Mouse (Mus musculus) embryonic facial prominence, embryonic 15.5 days (tissue): ENCODE measurements around the gene Hdhd5. TPM values are rescaled to one million over a fixed set of nuclear protein-coding genes. Genes with fewer than 3 reads are reported as not detected.

ENCODE experiments used
- ATAC-seq: fragments of 200-750 bp; cut with Nextera tagmentation; 2 replicates; pipeline ENCODE4 v1.8.0; 2017; ENCODE audit warnings: low read depth, moderate TSS enrichment; ENCODE audit not compliant: insufficient number of reproducible peaks, low FRiP score, low TSS enrichment
- H3K27ac ChIP-seq: fragments of 300-500 bp; sonication (generic); replicated peaks from 2 replicates; pipeline ENCODE4 v1.5.1; 2015; ENCODE audit warnings: mild to moderate bottlenecking, inconsistent platforms
- H3K27me3 ChIP-seq: fragments of 300-500 bp; sonication (generic); 2 replicates; pipeline ENCODE4 v1.6.1; 2015; ENCODE audit warnings: inconsistent platforms
- H3K36me3 ChIP-seq: fragments of 300-500 bp; sonication (generic); 2 replicates; pipeline ENCODE4 v1.6.1; 2015; ENCODE audit warnings: mild to moderate bottlenecking, inconsistent platforms
- H3K4me1 ChIP-seq: fragments of 300-500 bp; sonication (generic); 2 replicates; pipeline ENCODE4 v1.6.1; 2015; ENCODE audit warnings: inconsistent platforms
- H3K4me2 ChIP-seq: fragments of 300-500 bp; sonication (generic); replicated peaks from 2 replicates; pipeline ENCODE4 v1.6.1; 2015; ENCODE audit warnings: mild to moderate bottlenecking, inconsistent platforms
- H3K4me3 ChIP-seq: fragments of 300-500 bp; sonication (generic); replicated peaks from 2 replicates; pipeline ENCODE4 v1.5.1; 2015; ENCODE audit warnings: mild to moderate bottlenecking, inconsistent platforms
- H3K9ac ChIP-seq: fragments of 300-500 bp; sonication (generic); 2 replicates; pipeline ENCODE4 v1.6.1; 2015; ENCODE audit warnings: inconsistent platforms
- H3K9me3 ChIP-seq: fragments of 300-500 bp; sonication (generic); replicated peaks from 2 replicates; pipeline ENCODE4 v1.6.1; 2016; ENCODE audit warnings: inconsistent platforms
- WGBS: fragments of 180-500 bp; shearing (Covaris S2); methylation state at CpG from one replicate; pipeline ENCODE4 v1.1.7; 2015; 5-methylcytosine and 5-hydroxymethylcytosine counted together
- polyA plus RNA-seq: library from polyadenylated mRNA; unstranded; fragments of >200 nt; fragmentation: Nextera tagmentation; extraction: Ambion mirVana; gene quantifications from 2 replicates; pipeline ENCODE4 v1.2.1, GENCODE M21; 2015

Hdhd5 gene
- polyA plus RNA-seq, 1 experiment from 2014 or later, result 18.0 TPM

DNA sequence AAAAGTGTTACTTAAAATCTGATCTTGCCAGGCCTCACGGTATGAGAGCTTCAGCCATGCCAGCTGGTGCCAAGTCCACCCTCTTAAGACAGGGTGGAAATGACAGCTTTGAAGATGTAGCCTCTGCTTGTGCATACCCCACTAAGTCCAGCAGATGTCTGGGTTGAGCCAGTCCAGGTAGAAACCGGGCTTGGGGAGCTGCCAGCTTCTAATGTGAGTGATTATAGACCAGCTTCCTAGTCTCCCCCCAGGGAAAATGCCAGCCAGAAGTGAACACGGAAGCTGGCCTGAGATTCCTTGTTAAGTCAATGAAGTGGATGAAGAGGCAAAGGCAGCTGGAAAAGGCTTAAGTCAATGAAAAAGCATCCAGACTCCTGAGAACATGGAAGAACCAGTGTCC, 34.6 kb downstream of the Hdhd5 start:
- H3K27ac ChIP-seq, result no peak overlapping the region
- H3K27me3 ChIP-seq, result peaks cover 18% of the 10 kb centered on the region
- H3K4me2 ChIP-seq, result no peak overlapping the region
- no peaks in the 10 kb centered on the region for H3K9me3 ChIP-seq
- H3K9ac ChIP-seq, result no peak overlapping the region
- H3K4me1 ChIP-seq, result peaks cover 25% of the 10 kb centered on the region
- 48% methylated on average over 3 of the region's 3 CpGs for WGBS
- no peak for ATAC-seq
- no peak overlapping the region for H3K4me3 ChIP-seq
- no peaks in the 10 kb centered on the region for H3K36me3 ChIP-seq

DNA sequence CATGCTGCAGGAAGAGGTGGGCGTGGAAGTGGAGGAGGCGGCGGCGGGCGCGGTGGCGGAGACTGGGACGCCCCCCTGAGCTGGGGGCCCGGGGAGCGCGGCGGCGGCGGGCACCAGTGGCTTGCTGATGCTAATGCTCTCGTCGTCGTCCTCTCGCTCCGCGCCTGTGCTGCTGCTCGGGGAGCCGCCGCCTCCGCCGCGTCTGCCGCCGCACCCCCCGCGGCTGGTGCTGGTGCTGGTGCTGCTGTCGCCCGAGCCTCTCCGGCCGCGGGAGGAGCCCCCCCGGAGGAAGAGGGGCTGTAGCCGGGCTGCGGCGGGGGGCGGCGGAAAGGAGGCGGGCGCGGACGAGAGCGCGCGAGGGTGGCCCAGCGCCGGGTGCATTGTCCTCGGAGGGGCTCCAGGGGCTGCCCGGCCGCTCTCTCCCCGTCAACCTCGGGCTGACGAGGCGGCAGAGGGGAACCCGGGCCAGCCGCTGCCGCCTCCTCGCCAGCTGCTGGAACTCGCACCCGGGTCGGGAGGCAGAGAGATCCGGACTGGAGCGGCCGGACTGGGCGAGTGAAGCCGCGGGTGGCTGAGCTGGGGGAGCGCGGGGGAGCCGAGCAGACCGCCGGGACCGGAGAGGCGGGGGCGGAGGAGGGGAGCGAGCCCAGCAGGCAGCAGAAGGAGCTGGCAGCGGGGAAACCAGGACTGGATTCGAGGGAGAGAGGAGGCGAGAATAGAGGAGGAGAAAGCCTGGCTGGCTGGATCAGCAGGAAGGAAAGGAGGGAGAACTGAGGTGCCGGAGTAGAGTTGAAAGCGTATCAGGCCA, 37.5 kb downstream of the Hdhd5 start, which contains the start of gene Tmem121b:
TSS of gene Tmem121b (minus strand) at position 434 of the 808 bp plus-strand sequence.
- H3K9ac ChIP-seq, result peak within 1 kb of the TSS; percentile 24
- peak within 1 kb of the TSS; percentile 62 for H3K4me3 ChIP-seq
- ATAC-seq, result peak; percentile 48; the same call in 1 of the 2 replicates
- H3K4me2 ChIP-seq, result peak within 1 kb of the TSS; percentile 96
- peaks cover 25% of the 10 kb centered on the region for H3K4me1 ChIP-seq
- 1% methylated on average over 46 of the region's 84 CpGs for WGBS
- H3K27me3 ChIP-seq, result peaks cover 25% of the 10 kb centered on the region
- no peaks in the 10 kb centered on the region for H3K9me3 ChIP-seq
- no peaks in the 10 kb centered on the region for H3K36me3 ChIP-seq
- H3K27ac ChIP-seq, result no peak within 1 kb of the TSS

DNA sequence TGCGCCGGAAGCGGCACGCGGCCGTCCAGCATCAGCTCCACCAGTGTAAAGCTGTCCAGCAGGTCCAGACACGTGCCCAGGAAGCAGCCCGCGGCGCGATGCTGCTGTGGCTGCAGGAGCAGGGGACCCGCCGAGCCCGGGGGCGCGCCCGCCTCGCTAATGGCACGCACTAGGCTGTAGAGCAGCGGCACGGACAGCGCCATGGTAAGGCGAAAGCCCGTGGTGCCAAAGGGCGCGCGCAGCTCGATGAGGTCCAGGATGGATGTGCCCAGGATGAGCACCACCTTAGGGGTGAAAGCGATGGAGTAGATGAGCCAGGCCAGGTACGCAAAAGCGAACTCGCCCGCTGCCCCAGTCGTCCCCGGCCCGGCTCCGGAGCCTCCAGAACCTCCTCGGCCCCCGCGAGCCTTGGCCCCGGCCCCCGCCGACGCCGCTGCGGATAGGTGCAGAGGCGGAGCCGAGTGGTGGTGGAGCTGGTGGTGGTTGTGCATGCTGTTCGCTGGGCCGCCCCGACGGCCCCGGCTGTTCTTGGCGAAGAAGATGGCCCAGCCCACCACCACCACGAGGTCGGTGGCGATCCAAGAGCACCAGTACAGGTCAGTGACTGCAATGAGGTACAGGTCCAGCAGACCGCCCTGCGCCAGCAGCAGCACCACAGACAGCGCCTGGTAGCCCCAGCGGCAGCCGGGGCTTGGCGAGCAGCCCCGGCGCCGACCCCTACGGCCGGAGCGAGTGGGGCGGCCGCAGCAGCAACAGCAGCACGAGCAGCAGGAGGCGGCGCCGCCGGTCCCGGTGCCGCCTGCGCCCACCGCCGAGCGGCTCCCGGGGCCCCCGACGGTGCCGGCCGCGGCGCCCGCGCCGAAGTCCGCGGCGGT, 38.4 kb downstream of the Hdhd5 start:
- Histone ChIP-seq H3K27me3 (peaks cover 25% of the 10 kb centered on the region), H3K27ac (no peak overlapping the region), H3K4me1 (peaks cover 25% of the 10 kb centered on the region), H3K4me3 (peak overlapping the region; percentile 62), H3K4me2 (peak overlapping the region; percentile 96), H3K9ac (peak overlapping the region; percentile 24; the same call in 1 of the 2 replicates), H3K36me3 (no peaks in the 10 kb centered on the region), H3K9me3 (no peaks in the 10 kb centered on the region)
- WGBS, result under 1% methylated on average over 94 of the region's 95 CpGs
- no peak for ATAC-seq

DNA sequence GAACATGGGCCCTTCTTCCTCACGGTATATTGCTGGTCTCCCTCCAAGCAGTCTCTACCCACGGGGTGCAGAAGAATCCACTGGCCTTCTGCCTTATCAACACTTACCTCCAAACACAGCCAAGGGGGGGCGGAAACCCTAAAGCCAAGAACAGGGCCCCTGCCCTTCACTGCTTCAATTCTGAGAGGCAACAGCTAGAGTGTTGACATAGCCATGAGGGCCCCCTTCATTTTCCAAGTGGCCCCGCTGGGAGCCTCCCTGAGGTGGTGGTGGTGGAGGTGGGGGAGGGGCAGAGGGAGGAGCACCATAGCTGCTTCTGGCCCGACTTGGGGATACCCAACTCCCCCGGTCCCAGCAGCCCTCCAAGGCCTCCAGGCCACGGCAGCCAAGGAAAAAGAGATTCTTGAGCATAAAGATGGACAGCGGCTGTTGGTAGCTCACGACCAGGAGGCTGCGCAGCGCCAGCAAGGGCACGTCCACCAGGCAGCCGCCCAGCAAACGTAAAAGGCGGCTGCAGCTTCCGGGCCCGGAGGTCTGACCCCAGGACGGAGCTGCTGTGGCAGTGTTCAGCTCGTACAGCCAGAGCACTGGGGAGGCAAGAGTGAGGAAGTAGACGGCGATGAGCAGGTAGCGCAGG, 39.1 kb downstream of the Hdhd5 start:
- Histone ChIP-seq H3K4me3 (peak overlapping the region; percentile 62), H3K36me3 (no peaks in the 10 kb centered on the region), H3K4me1 (peaks cover 25% of the 10 kb centered on the region), H3K9ac (no peak overlapping the region), H3K27me3 (peaks cover 25% of the 10 kb centered on the region), H3K27ac (no peak overlapping the region), H3K4me2 (peak overlapping the region; percentile 96), H3K9me3 (no peaks in the 10 kb centered on the region)
- 11% methylated on average over 22 of the region's 22 CpGs for WGBS
- ATAC-seq, result no peak

DNA sequence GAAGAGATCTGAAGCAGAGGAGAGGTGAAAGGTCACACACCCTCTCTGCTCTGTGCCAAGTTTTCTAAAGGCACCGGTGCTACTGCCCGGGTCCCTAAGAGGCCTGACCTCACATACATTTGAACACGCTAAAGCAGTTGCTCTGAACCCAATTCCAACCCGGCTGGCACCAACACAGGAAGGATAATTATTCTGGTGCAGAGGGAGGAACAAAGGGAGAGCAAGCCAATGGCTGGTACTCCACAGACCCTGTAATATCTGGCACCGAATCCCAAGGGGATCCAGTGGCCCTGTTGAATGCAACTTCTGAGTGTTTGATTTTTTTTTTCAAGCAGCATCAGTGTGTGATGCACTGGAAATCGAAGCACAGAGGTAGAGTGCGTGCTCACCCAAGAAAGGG, 40.1 kb downstream of the Hdhd5 start:
- Histone ChIP-seq H3K36me3 (no peaks in the 10 kb centered on the region), H3K4me3 (no peak overlapping the region), H3K9ac (no peak overlapping the region), H3K4me2 (no peak overlapping the region), H3K4me1 (peaks cover 25% of the 10 kb centered on the region), H3K27ac (no peak overlapping the region), H3K9me3 (no peaks in the 10 kb centered on the region), H3K27me3 (peaks cover 25% of the 10 kb centered on the region)
- no peak for ATAC-seq
- 58% methylated on average over 7 of the region's 7 CpGs for WGBS

DNA sequence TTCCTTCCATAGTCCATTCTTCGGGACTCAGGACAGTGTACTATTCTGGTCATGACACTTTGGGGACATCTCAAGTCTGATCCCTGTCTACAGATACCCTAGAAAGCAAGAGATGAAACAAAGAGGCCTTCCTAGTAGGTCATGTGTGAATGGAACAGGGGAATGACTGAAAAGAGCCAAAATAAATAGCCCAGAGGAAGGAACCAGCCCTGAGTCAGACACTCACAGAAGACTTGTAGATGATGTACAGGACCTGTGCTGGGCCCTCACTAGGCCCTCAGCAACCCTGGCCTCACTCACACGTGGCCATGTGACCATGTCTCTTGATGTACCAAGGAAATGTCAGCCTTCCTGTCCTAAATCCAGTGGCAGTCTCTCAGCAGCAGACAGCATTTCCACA, 41.7 kb downstream of the Hdhd5 start:
- Histone ChIP-seq H3K4me2 (no peak overlapping the region), H3K4me1 (peaks cover 25% of the 10 kb centered on the region), H3K36me3 (no peaks in the 10 kb centered on the region), H3K9ac (no peak overlapping the region), H3K27me3 (peaks cover 25% of the 10 kb centered on the region), H3K4me3 (no peak overlapping the region), H3K9me3 (no peaks in the 10 kb centered on the region), H3K27ac (no peak overlapping the region)
- ATAC-seq, result no peak
- WGBS, result 57% methylated on average over 2 of the region's 2 CpGs

DNA sequence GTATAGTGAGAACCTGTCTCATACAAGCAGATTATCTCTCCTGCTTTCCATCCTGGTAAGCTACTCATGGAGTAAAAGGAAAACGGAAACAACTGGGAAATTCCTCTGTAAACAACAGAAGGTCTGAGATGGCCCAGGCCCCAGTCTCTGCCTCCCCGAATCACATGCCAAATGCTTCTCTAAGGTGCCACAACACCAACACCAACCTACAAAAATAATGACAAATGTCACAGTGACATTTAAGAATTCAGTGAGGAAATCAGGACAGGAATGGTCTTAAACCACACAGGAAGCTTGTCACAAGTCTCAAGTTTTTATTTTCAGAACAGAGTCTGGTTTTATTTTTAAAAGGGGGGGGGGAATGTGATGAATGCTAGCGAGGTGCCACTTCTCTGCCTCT, 42.5 kb downstream of the Hdhd5 start:
- Histone ChIP-seq H3K9me3 (no peaks in the 10 kb centered on the region), H3K36me3 (no peaks in the 10 kb centered on the region), H3K27me3 (peaks cover 25% of the 10 kb centered on the region), H3K9ac (no peak overlapping the region), H3K27ac (no peak overlapping the region), H3K4me1 (peaks cover 18% of the 10 kb centered on the region), H3K4me2 (no peak overlapping the region), H3K4me3 (no peak overlapping the region)
- WGBS, result 69% methylated on average over 3 of the region's 3 CpGs
- ATAC-seq, result no peak

DNA sequence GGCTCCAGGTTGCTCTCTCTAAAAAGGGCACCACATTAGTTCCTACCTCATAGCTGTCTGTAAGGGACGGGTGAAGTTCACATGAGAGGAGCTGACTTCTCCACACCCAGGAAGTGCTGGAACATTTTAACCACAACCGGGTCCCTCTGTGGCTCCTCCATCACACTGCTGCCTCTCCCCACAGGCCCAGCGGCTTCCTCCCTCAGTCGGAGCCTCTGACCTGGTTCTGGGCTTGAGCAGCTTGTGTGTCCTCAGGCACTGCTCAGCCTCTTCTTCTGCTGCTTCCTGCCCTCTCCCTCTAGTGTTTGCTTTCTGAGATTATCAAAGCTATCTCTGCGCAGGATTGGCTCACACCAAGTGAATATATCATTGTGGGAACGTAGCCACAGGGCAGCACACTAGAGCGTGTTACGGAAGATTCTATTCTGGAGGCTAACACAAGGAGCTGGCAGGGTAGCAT, 45.0 kb downstream of the Hdhd5 start:
- no peaks in the 10 kb centered on the region for H3K9me3 ChIP-seq
- no peak overlapping the region for H3K4me3 ChIP-seq
- H3K4me2 ChIP-seq, result no peak overlapping the region
- WGBS, result 45% methylated on average over 8 of the region's 8 CpGs
- H3K4me1 ChIP-seq, result peaks cover 9% of the 10 kb centered on the region; the same call in 1 of the 2 replicates
- no peak overlapping the region for H3K27ac ChIP-seq
- H3K36me3 ChIP-seq, result peaks cover 10% of the 10 kb centered on the region
- ATAC-seq, result no peak
- peaks cover 3% of the 10 kb centered on the region; the same call in 1 of the 2 replicates for H3K27me3 ChIP-seq
- no peak overlapping the region for H3K9ac ChIP-seq

DNA sequence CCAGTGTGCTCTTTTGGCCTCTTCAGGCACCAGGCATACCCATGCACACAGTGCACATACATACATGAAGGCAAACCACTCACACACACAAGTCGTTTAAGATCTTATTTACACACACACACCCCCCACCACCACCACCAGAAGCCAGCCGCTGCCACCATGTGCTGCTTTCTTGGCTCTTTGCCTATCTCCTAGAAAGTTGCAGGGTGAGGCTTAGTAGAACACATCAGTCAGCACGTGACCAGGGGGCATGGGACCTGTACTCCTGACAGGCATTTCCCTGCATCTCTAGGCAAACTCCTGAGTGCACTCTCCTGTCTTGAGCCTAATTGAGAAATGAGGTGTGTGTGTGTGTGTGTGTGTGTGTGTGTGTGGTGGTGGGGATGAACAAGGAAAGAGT, 46.1 kb downstream of the Hdhd5 start:
- Histone ChIP-seq H3K27me3 (no peaks in the 10 kb centered on the region), H3K4me3 (no peak overlapping the region), H3K4me1 (peaks cover 9% of the 10 kb centered on the region; the same call in 1 of the 2 replicates), H3K9ac (no peak overlapping the region), H3K9me3 (no peaks in the 10 kb centered on the region), H3K36me3 (peaks cover 15% of the 10 kb centered on the region), H3K27ac (no peak overlapping the region), H3K4me2 (no peak overlapping the region)
- ATAC-seq, result no peak
- WGBS, result 69% methylated on average over 3 of the region's 3 CpGs

DNA sequence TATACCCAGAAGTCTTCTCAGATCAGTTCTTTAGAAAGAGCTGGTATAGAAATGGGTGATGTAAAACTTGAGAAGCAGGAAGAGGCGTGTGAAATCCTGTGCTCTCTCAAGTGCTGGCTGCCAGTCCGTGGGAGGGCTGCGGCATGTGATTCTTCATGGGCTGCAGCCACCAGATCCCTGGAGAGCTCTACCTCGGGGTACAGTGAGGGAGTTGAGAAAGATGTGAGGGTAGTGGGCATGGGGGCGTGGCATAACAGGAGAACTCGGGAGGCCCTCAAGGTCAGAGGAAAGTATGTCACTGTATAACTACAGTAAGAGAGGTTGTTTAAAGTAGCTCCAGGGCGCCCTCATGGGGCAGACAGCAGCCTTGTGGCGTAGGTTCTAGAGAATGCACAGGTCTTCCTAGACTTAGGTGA, 47.9 kb downstream of the Hdhd5 start:
- H3K36me3 ChIP-seq, result peaks cover 18% of the 10 kb centered on the region
- no peak for ATAC-seq
- 0 out of 2 replicates have a peak overlapping the region, but pooled peaks have one; percentile 21 for H3K4me2 ChIP-seq
- H3K9me3 ChIP-seq, result no peaks in the 10 kb centered on the region
- no peak overlapping the region for H3K9ac ChIP-seq
- no peaks in the 10 kb centered on the region for H3K27me3 ChIP-seq
- H3K27ac ChIP-seq, result no peak overlapping the region
- peaks cover 9% of the 10 kb centered on the region; the same call in 1 of the 2 replicates for H3K4me1 ChIP-seq
- no peak overlapping the region for H3K4me3 ChIP-seq
- WGBS, result 19% methylated on average over 8 of the region's 8 CpGs

DNA sequence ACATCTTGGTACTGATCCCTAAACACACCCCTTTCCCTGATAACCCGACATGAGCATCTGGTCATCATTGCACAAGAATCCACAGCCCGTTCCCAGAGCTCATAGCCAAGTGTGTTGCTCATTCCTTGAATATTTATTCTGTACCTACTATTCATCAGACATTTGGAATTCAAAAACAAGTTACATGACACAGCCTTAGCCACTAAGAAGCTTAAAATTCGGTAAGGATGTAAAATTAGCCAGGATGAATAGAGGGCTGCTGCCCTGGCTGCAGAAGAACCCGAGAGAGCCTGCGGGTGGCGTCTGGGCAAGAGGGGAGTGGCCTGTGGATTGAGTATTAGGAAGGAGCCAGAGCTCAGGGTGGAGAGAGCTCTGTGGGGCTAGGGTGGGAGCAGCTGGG, 48.4 kb downstream of the Hdhd5 start:
- H3K36me3 ChIP-seq, result peaks cover 18% of the 10 kb centered on the region
- ATAC-seq, result no peak

More for the DNA sequence above, 48.4 kb downstream of the Hdhd5 start:
- no peak overlapping the region for H3K9ac ChIP-seq
- H3K4me1 ChIP-seq, result peaks cover 9% of the 10 kb centered on the region; the same call in 1 of the 2 replicates
- H3K9me3 ChIP-seq, result no peaks in the 10 kb centered on the region
- WGBS, result 23% methylated on average over 6 of the region's 6 CpGs
- no peaks in the 10 kb centered on the region for H3K27me3 ChIP-seq
- H3K4me2 ChIP-seq, result no peak overlapping the region
- H3K27ac ChIP-seq, result no peak overlapping the region
- no peak overlapping the region for H3K4me3 ChIP-seq
